Mouse (Mus musculus) midbrain, embryonic 11.5 days (tissue): ENCODE results near the gene P2ry12. TPM values are rescaled to one million over a fixed set of nuclear protein-coding genes. Genes with fewer than 3 reads are reported as not detected.
A peak's percentile ranks its signal among the peaks of the same experiment; 100 is the strongest.

Source experiments
- ATAC-seq: fragments of 200-750 bp; cut with Nextera tagmentation; 2 replicates; pipeline ENCODE4 v1.8.0; 2017; ENCODE audit warnings: moderate TSS enrichment, moderate library complexity; ENCODE audit not compliant: low FRiP score
- DNase-seq: peaks from one replicate; pipeline ENCODE4 v3.0.0; 2015; ENCODE audit warnings: low spot score; ENCODE audit errors: missing footprints
- H3K27ac ChIP-seq: fragments of 300-500 bp; sonication (generic); 2 replicates; pipeline ENCODE4 v1.5.1; 2014; ENCODE audit warnings: low read depth, low read length
- H3K27me3 ChIP-seq: fragments of 300-500 bp; sonication (generic); 2 replicates; pipeline ENCODE4 v1.6.1; 2014; ENCODE audit warnings: mild to moderate bottlenecking, low read length, moderate library complexity, mixed read lengths; ENCODE audit not compliant: control insufficient read depth, insufficient read depth
- H3K36me3 ChIP-seq: fragments of 300-500 bp; sonication (generic); 2 replicates; pipeline ENCODE4 v1.6.1; 2014; ENCODE audit warnings: mild to moderate bottlenecking, low read length, moderate library complexity, mixed read lengths; ENCODE audit not compliant: control insufficient read depth, insufficient read depth
- H3K4me1 ChIP-seq: fragments of 300-500 bp; sonication (generic); 2 replicates; pipeline ENCODE4 v1.6.1; 2014; ENCODE audit warnings: low read length; ENCODE audit not compliant: control insufficient read depth, insufficient read depth
- H3K4me2 ChIP-seq: fragments of 300-500 bp; sonication (generic); 2 replicates; pipeline ENCODE4 v1.6.1; 2014; ENCODE audit warnings: mild to moderate bottlenecking, moderate library complexity
- H3K4me3 ChIP-seq: fragments of 300-500 bp; sonication (generic); 2 replicates; pipeline ENCODE4 v1.5.1; 2014; ENCODE audit warnings: low read depth, low read length
- H3K9ac ChIP-seq: fragments of 300-500 bp; sonication (generic); 2 replicates; pipeline ENCODE4 v1.6.1; 2014; ENCODE audit warnings: low read length
- H3K9me3 ChIP-seq: fragments of 300-500 bp; sonication (generic); 2 replicates; pipeline ENCODE4 v1.6.1; 2016; ENCODE audit warnings: low read length; ENCODE audit not compliant: control insufficient read depth
- WGBS: fragments of 180-500 bp; shearing (Covaris S2); extraction: QIAGEN DNeasy Blood & Tissue Kit; methylation state at CpG from one replicate; pipeline ENCODE4 v1.1.7; 2014; 5-methylcytosine and 5-hydroxymethylcytosine counted together
- polyA plus RNA-seq: library from polyadenylated mRNA; unstranded; fragments of >200 nt; fragmentation: Nextera tagmentation; extraction: Ambion mirVana; gene quantifications from 2 replicates; pipeline ENCODE4 v1.2.1, GENCODE M21; 2014

Gene P2ry12
- polyA plus RNA-seq, 1 experiment from 2014 or later, result 2.7 TPM

GRCm38 (mm10) chr3:59248031-59248430 is 14.6 kb downstream of the P2ry12 start:
- ATAC-seq, result no peak
- H3K36me3 ChIP-seq, result no peaks in the 10 kb centered on the region
- no peak overlapping the region for H3K27ac ChIP-seq

DNA sequence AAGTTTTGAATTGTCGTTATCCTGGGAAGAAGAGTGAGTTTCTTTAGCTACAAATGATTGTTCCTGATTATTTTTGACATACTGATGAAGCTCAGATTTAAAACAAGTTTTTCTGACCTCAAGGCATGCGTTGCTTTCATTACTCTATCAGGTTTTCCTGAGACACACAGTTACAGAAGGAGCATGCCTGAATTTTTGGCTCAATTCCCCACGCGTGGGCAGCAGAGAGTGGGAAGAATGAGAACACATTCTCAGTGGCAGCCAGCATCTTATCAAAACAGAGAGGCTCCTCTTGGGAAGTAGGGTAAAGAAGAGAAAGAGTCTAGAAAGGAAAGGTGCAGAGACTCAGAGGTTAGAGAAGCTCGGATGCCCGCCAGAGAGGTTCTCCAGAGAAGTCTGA is 19.3 kb downstream of the P2ry12 start:
- Histone ChIP-seq H3K9me3 (no peaks in the 10 kb centered on the region), H3K4me1 (no peaks in the 10 kb centered on the region), H3K27ac (no peak overlapping the region), H3K4me2 (no peak overlapping the region), H3K9ac (no peak overlapping the region), H3K27me3 (no peaks in the 10 kb centered on the region), H3K4me3 (no peak overlapping the region), H3K36me3 (no peaks in the 10 kb centered on the region)
- no peak for DNase-seq
- no peak for ATAC-seq
- 84% methylated on average over 6 of the region's 6 CpGs for WGBS

More at GRCm38 (mm10) chr3:59248031-59248430, 14.6 kb downstream of the P2ry12 start:
- no peaks in the 10 kb centered on the region for H3K4me1 ChIP-seq
- no peak overlapping the region for H3K9ac ChIP-seq
- H3K4me2 ChIP-seq, result no peak overlapping the region
- DNase-seq, result no peak
- H3K9me3 ChIP-seq, result no peaks in the 10 kb centered on the region
- H3K4me3 ChIP-seq, result no peak overlapping the region
- no peaks in the 10 kb centered on the region for H3K27me3 ChIP-seq
- 92% methylated on average over 6 of the region's 6 CpGs for WGBS

DNA sequence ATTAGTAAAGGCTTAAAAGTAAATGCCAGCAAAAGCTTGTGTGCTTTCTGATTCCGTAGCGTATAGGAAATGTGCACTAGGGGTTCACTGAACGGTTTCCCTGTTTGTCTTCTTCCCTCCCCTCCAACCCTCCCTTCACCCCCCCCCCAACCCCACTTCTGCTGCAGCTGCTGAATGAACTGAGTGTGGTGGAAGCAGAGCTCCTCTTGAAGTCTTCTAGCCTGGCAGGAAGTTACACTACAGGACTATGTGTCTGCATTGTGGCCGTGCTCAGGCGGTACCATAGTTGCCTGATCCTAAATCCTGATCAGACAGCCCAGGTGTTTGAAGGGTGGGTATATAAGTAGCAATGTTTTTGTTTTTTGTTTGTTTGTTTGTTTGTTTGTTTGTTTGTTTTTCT is 27.8 kb downstream of the P2ry12 start:
- no peaks in the 10 kb centered on the region for H3K9me3 ChIP-seq
- no peak overlapping the region for H3K27ac ChIP-seq
- WGBS, result 82% methylated on average over 5 of the region's 5 CpGs
- DNase-seq (no peak), ATAC-seq (no peak)
- H3K4me2 ChIP-seq, result no peak overlapping the region
- H3K4me1 ChIP-seq, result no peaks in the 10 kb centered on the region
- H3K36me3 ChIP-seq, result no peaks in the 10 kb centered on the region
- H3K27me3 ChIP-seq, result no peaks in the 10 kb centered on the region
- no peak overlapping the region for H3K4me3 ChIP-seq
- no peak overlapping the region for H3K9ac ChIP-seq

GRCm38 (mm10) chr3:59230912-59231311 is 31.8 kb downstream of the P2ry12 start:
- ATAC-seq (no peak), DNase-seq (no peak)
- Histone ChIP-seq H3K9me3 (no peaks in the 10 kb centered on the region), H3K4me3 (no peak overlapping the region), H3K9ac (no peak overlapping the region), H3K27me3 (no peaks in the 10 kb centered on the region), H3K4me1 (no peaks in the 10 kb centered on the region), H3K4me2 (no peak overlapping the region), H3K27ac (no peak overlapping the region), H3K36me3 (no peaks in the 10 kb centered on the region)
- 83% methylated on average over 3 of the region's 3 CpGs for WGBS

DNA sequence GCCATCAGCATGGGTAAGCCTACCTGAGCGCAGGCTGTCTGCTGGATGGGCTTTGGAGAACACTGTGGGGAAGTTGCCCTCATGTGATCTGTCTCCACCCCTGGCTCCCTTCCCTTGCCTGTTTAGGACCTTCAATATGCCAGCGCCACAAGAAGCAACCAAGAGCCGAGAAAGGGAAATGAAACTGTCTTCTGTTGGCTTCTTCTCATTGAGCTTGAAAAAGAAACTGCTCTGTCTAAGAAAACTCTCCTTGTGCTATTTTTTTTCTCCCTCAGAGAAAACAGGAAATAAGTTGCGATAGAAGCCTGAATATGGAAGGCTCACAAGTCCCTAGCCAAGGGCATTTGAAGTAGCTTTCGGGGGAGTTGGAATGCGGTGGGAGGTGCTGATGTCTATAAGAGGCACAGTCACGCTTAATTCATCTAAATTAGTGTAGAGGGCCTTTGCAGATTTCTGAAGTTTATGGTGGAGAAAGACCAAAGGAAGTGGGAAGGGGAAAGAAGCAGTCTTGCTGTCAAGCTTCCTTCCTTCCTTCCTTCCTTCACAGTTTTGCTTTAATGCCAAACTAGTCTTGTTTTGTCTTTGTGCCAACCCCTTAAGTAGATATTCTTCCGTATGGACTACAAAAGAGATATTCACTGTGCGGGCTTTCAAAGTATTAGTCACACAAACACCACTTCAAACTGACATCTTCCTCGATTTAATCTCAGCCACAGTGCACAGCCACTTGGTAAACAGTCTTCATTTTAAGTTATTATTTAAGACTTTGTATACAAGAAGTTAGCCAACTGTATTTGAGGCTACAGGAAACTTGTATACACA is 33.7 kb downstream of the P2ry12 start:
- no peaks in the 10 kb centered on the region for H3K27me3 ChIP-seq
- ATAC-seq, result no peak
- no peaks in the 10 kb centered on the region for H3K4me1 ChIP-seq
- no peak overlapping the region for H3K4me2 ChIP-seq
- 76% methylated on average over 10 of the region's 10 CpGs for WGBS
- no peaks in the 10 kb centered on the region for H3K36me3 ChIP-seq
- no peaks in the 10 kb centered on the region for H3K9me3 ChIP-seq
- no peak overlapping the region for H3K9ac ChIP-seq
- no peak overlapping the region for H3K27ac ChIP-seq
- H3K4me3 ChIP-seq, result no peak overlapping the region
- DNase-seq, result peak; percentile 59

- WGBS, result 98% methylated on average over 9 of the region's 9 CpGs
- Histone ChIP-seq H3K9me3 (no peaks in the 10 kb centered on the region), H3K27me3 (no peaks in the 10 kb centered on the region), H3K4me2 (no peak overlapping the region), H3K4me3 (no peak overlapping the region), H3K36me3 (no peaks in the 10 kb centered on the region), H3K27ac (no peak overlapping the region), H3K9ac (no peak overlapping the region), H3K4me1 (no peaks in the 10 kb centered on the region)
- DNase-seq (no peak), ATAC-seq (no peak)
Observed at GRCm38 (mm10) chr3:59227696-59228095, 35.0 kb downstream of the P2ry12 start.

GRCm38 (mm10) chr3:59225411-59225810 is 37.3 kb downstream of the P2ry12 start:
- DNase-seq (no peak), ATAC-seq (no peak)
- Histone ChIP-seq H3K9ac (no peak overlapping the region), H3K9me3 (no peaks in the 10 kb centered on the region), H3K36me3 (no peaks in the 10 kb centered on the region), H3K4me2 (no peak overlapping the region), H3K4me3 (no peak overlapping the region), H3K27me3 (no peaks in the 10 kb centered on the region), H3K27ac (no peak overlapping the region), H3K4me1 (no peaks in the 10 kb centered on the region)

DNA sequence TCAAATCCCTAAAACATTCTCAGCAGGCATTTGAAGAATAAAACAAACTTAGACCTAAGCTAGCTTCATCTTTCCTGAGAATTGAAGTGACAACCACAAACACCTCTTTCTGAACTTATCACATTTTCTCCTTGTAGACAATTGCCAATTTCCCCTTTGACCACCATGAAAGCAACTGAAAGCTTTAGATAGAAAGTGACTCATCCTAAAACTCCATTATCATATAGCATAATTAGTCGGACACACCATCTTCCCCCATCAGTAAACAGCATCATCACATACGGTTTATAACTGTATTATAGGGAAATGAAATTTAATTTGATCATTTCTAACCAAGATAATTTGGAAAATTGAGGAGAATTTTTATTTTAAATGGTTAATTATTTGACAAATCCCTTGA is 40.4 kb downstream of the P2ry12 start:
- no peaks in the 10 kb centered on the region for H3K27me3 ChIP-seq
- 91% methylated on average over 2 of the region's 2 CpGs for WGBS
- no peak overlapping the region for H3K27ac ChIP-seq
- H3K36me3 ChIP-seq, result no peaks in the 10 kb centered on the region
- H3K4me3 ChIP-seq, result no peak overlapping the region
- H3K4me2 ChIP-seq, result no peak overlapping the region
- no peaks in the 10 kb centered on the region for H3K9me3 ChIP-seq
- no peak overlapping the region for H3K9ac ChIP-seq
- H3K4me1 ChIP-seq, result no peaks in the 10 kb centered on the region
- ATAC-seq (no peak), DNase-seq (no peak)

DNA sequence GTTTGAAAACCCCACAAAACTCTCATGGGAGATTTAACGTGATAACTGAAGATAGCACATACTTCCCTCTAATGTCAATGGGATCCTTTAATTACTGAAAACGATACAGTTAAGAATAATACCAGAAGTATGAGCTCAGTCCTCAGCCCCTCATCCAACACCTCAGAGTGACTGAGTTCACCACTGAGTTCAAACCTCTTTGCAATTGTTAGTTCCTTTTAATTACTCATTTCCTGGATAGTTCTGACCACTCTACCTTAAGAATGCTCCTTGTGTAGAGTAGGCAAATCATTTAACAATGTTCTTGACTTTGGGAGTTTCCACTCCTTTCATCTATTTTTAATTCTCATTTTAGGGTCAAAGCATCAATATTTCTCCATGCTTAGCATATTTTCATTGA is 43.3 kb downstream of the P2ry12 start:
- H3K4me1 ChIP-seq, result no peaks in the 10 kb centered on the region
- H3K27me3 ChIP-seq, result no peaks in the 10 kb centered on the region
- no peak overlapping the region for H3K9ac ChIP-seq
- WGBS, result 92% methylated on average over 2 of the region's 2 CpGs
- H3K4me2 ChIP-seq, result no peak overlapping the region
- no peak for ATAC-seq
- H3K4me3 ChIP-seq, result no peak overlapping the region
- no peak overlapping the region for H3K27ac ChIP-seq
- no peaks in the 10 kb centered on the region for H3K36me3 ChIP-seq
- no peaks in the 10 kb centered on the region for H3K9me3 ChIP-seq
- DNase-seq, result no peak
